Mouse (Mus musculus): ENCODE data around the gene Abcg3. TPM values are rescaled to one million over a fixed set of nuclear protein-coding genes. Genes with fewer than 3 reads are reported as not detected.

Abcg3 gene
- polyA plus RNA-seq (2012): not detected in 2 replicates

DNA sequence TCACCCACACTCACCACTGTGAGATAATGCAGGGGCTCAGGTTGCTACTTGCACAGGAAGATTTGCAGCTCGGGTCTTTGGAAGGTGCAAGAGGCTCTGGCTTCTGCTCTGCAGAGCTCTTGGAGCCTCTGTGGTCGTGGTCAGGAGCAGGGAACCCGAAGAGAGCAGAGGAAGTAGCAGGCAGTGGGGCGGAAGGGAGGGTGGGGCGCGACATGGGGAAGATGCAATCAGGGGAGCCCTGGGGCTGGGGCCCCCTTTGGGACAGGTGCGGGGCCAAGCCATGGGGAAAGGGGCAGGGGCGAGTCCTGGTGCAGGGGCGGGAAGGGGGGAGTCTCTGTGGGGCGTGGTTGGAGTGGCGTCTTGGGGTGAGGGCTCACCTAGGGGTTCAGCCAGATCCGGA, at the start of gene Abcg3:
TSS of gene Abcg3 (minus strand) at position 184 of the 400 bp plus-strand sequence.
- H3K36me3 ChIP-seq (ENCODE audit: control insufficient read depth): no peaks in the 10 kb centered on the region
- no peaks in the 10 kb centered on the region for H3K9me3 ChIP-seq (ENCODE audit: control insufficient read depth, low read length)
- H3K4me1 ChIP-seq (ENCODE audit: control insufficient read depth): no peaks in the 10 kb centered on the region
- no peak within 1 kb of the TSS for H3K4me3 ChIP-seq (replicated peaks)
- H3K27me3 ChIP-seq (ENCODE audit: control insufficient read depth): no peaks in the 10 kb centered on the region
- no peak for TF ChIP-seq GATA1 (IDR thresholded peaks at IDR 0.05; ENCODE audit: low read length)
- TF ChIP-seq TAL1 (IDR thresholded peaks at IDR 0.05; ENCODE audit: low read length): no peak

DNA sequence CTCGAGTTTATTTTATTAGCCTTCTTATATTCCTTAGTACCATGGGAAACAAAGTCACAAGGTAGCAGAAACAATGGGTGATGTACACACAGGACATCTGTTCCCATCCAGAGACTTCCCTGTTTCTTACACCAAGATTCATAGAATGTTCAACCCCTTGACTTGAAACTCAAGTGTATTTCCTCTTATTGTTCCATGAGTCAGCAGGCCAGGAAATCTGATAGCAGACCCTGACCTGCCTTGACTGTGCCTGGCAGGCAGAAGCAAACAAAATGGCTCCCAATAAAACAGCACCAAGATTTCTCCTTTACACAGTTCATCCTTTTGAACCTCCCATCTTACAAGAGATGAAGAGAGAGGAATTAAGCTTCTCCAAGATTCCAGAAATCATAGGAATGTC, 30.0 kb upstream of the Abcg3 start:
- H3K27me3 ChIP-seq (ENCODE audit: control insufficient read depth): no peaks in the 10 kb centered on the region
- TF ChIP-seq GATA1 (IDR thresholded peaks at IDR 0.05; ENCODE audit: low read length) (no peak), TAL1 (IDR thresholded peaks at IDR 0.05; ENCODE audit: low read length) (no peak)
- no peaks in the 10 kb centered on the region for H3K36me3 ChIP-seq (ENCODE audit: control insufficient read depth)
- peaks cover 12% of the 10 kb centered on the region for H3K9me3 ChIP-seq (ENCODE audit: control insufficient read depth, low read length)
- H3K4me1 ChIP-seq (ENCODE audit: control insufficient read depth): no peaks in the 10 kb centered on the region
- H3K4me3 ChIP-seq (replicated peaks): no peak overlapping the region

DNA sequence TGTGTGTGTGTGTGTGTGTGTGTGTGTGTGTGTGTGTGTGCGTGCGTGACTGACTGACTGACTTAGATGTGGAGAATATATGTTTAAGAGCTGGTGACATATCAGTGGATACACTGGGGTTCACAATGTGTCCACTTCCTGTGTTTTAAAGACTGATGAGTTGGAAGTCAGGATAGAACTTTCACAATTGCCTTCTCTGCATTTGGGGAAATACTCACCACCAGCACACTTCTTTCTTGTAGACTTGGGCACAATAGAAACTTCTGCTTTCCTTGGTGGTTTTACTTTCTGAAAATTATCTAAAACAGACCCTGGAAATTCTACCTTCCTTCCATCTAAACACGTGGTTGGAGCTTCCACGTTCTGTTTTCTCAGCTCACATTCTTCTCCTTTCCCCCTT, 29.1 kb upstream of the Abcg3 start:
- Histone ChIP-seq H3K4me3 (replicated peaks) (no peak overlapping the region), H3K9me3 (ENCODE audit: control insufficient read depth, low read length) (peaks cover 8% of the 10 kb centered on the region), H3K27me3 (ENCODE audit: control insufficient read depth) (no peaks in the 10 kb centered on the region), H3K36me3 (ENCODE audit: control insufficient read depth) (no peaks in the 10 kb centered on the region), H3K4me1 (ENCODE audit: control insufficient read depth) (no peaks in the 10 kb centered on the region)
- TF ChIP-seq GATA1 (IDR thresholded peaks at IDR 0.05; ENCODE audit: low read length) (no peak), TAL1 (IDR thresholded peaks at IDR 0.05; ENCODE audit: low read length) (no peak)

DNA sequence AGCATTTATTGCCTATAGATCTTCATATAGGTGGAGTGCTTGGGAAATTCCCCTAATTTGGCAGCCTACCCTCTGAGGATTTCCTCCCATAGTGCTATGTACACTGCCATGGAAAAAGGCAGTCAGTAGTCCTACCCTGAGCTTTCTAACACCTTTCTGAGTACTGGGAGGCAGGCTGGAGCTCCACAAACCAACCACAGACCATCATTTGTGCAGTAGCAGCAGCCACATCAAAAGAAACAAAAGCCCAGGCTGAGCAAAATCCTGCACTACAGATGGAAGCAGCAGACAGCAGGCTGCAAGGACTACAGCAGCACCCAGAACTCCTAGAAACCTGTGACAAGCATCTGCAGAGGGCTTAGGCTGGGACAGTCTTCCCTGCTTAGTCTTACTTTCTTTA, 27.9 kb upstream of the Abcg3 start:
- no peaks in the 10 kb centered on the region for H3K4me1 ChIP-seq (ENCODE audit: control insufficient read depth)

DNA sequence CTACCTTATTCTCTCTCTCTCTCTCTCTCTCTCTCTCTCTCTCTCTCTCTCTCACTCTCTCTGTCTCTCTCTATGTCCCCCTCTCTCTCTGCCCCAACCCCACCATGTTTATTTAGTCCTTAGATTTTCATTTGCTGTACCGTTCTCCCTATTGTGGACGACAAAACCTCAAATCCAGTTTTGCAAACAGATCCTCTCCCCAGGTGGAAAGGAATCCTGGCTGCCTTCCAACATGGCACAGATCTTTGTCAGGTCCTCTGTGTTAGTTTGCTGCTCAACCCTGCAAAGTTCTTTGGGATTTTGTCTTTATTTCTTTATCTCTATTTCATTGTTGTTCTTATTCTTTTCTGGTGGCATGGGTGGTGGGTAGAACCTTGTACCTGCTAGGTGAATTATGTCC, 6.9 kb upstream of the Abcg3 start:
- TF ChIP-seq GATA1 (IDR thresholded peaks at IDR 0.05; ENCODE audit: low read length): no peak
- TF ChIP-seq TAL1 (IDR thresholded peaks at IDR 0.05; ENCODE audit: low read length): no peak
- H3K36me3 ChIP-seq (ENCODE audit: control insufficient read depth): no peaks in the 10 kb centered on the region
- no peaks in the 10 kb centered on the region for H3K4me1 ChIP-seq (ENCODE audit: control insufficient read depth)
- H3K9me3 ChIP-seq (ENCODE audit: control insufficient read depth, low read length): peaks cover 9% of the 10 kb centered on the region
- H3K4me3 ChIP-seq (replicated peaks): no peak overlapping the region
- no peaks in the 10 kb centered on the region for H3K27me3 ChIP-seq (ENCODE audit: control insufficient read depth)

More for the DNA sequence above, 27.9 kb upstream of the Abcg3 start:
- no peaks in the 10 kb centered on the region for H3K36me3 ChIP-seq (ENCODE audit: control insufficient read depth)
- H3K27me3 ChIP-seq (ENCODE audit: control insufficient read depth): no peaks in the 10 kb centered on the region
- peaks cover 14% of the 10 kb centered on the region for H3K9me3 ChIP-seq (ENCODE audit: control insufficient read depth, low read length)
- no peak overlapping the region for H3K4me3 ChIP-seq (replicated peaks)
- TF ChIP-seq TAL1 (IDR thresholded peaks at IDR 0.05; ENCODE audit: low read length) (no peak), GATA1 (IDR thresholded peaks at IDR 0.05; ENCODE audit: low read length) (no peak)

DNA sequence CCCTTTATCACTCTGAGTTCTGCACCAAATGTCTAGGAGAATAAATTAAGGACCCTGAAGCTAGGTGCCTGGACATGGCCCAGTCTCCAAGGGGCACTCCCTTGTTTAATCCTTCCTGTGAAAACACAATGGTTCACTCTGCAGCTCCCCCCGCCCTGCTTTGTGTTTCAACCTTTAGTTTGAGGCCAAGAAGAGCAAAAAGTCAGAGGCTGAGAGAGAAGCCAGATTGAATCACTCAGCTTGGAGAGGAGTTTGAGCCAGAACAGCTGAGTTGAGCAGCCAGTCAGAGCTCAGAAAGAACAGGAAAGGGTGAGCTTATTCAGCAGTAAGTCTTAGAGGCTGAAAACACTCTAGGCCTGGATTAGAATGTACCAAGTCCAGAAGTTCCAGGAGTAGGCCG, 5.5 kb upstream of the Abcg3 start:
- Histone ChIP-seq H3K9me3 (ENCODE audit: control insufficient read depth, low read length) (peaks cover 9% of the 10 kb centered on the region), H3K27me3 (ENCODE audit: control insufficient read depth) (no peaks in the 10 kb centered on the region), H3K36me3 (ENCODE audit: control insufficient read depth) (no peaks in the 10 kb centered on the region), H3K4me1 (ENCODE audit: control insufficient read depth) (no peaks in the 10 kb centered on the region), H3K4me3 (replicated peaks) (no peak overlapping the region)
- TF ChIP-seq GATA1 (IDR thresholded peaks at IDR 0.05; ENCODE audit: low read length) (no peak), TAL1 (IDR thresholded peaks at IDR 0.05; ENCODE audit: low read length) (no peak)

DNA sequence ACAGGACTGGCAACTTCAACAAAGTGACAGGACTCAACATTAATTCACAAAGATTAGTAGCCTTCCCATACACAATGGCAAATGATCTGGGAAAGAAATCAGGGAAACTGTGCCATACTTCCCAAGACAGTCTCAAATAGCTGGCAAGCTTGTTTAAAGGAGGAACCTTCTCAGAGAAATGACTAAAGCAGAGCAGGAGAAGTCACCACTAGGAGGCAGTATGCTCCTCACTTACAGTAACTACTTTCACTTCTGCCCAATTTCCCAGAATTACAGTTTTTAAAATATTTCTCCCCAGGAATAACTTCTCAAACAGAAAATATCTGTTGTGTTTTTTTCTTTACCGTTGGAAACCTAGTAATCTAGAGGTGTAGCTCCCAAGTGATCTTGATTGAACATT, 4.2 kb upstream of the Abcg3 start:
- Histone ChIP-seq H3K9me3 (ENCODE audit: control insufficient read depth, low read length) (peaks cover 9% of the 10 kb centered on the region), H3K4me1 (ENCODE audit: control insufficient read depth) (no peaks in the 10 kb centered on the region), H3K27me3 (ENCODE audit: control insufficient read depth) (no peaks in the 10 kb centered on the region), H3K36me3 (ENCODE audit: control insufficient read depth) (no peaks in the 10 kb centered on the region), H3K4me3 (replicated peaks) (no peak overlapping the region)
- TF ChIP-seq TAL1 (IDR thresholded peaks at IDR 0.05; ENCODE audit: low read length) (no peak), GATA1 (IDR thresholded peaks at IDR 0.05; ENCODE audit: low read length) (no peak)

DNA sequence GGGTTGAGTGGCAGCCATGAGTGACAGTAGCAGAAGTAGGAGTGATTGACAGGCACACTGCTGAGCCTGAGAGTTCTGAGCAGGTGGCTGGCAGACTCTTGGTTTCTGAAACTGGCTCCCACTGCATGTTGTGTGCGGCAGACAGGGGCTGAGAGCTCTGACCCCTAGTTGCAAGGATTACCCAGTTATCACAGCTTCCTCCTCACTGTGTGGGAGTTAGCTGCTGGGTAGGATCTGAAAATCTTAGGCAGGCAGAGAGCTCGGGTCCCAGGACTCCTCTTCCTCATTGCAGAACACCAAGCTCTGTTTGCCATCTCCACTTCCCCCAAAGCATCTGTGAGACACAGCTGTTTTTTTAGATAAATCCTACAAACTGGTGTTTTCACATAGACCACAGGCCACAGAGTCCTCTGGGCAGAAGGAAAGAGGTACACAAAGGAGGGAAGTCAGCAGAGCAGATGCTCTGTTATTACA, 3.4 kb downstream of the Abcg3 start:
- H3K36me3 ChIP-seq (ENCODE audit: control insufficient read depth): no peaks in the 10 kb centered on the region
- no peaks in the 10 kb centered on the region for H3K27me3 ChIP-seq (ENCODE audit: control insufficient read depth)
- no peak overlapping the region for H3K4me3 ChIP-seq (replicated peaks)
- H3K9me3 ChIP-seq (ENCODE audit: control insufficient read depth, low read length): no peaks in the 10 kb centered on the region
- no peaks in the 10 kb centered on the region for H3K4me1 ChIP-seq (ENCODE audit: control insufficient read depth)
- no peak for TF ChIP-seq GATA1 (IDR thresholded peaks at IDR 0.05; ENCODE audit: low read length)
- TF ChIP-seq TAL1 (IDR thresholded peaks at IDR 0.05; ENCODE audit: low read length): no peak

DNA sequence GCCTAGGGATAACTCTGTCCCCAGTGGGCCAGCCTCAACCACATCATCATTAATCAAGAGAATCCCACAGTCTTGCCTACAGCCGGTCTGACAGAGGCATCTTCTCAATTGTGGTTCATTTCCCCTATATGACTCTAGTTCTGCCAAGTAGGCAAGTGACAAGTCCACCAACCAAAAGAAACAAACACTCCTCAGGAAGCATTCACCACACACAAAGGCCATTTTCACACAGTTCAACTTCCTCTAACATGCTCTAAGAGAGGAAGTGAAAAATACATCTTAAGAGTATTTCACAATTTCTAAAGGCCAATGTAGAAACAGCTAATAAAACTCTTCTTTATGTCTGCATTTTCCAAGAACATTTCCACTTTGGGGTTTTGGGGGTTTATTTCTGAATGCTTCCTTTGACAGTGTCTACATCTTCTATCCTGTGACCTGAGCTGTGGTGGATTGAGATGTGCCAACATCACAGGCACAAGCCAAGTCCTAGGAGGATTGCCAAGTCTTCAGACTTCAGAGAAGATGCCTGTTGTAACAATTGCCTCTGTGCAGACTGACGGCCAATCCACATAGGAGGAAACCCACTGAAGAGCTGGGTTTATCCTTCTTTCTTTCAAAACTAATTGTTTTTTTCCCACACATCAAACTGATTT, 24.3 kb downstream of the Abcg3 start:
- TF ChIP-seq GATA1 (IDR thresholded peaks at IDR 0.05; ENCODE audit: low read length) (no peak), TAL1 (IDR thresholded peaks at IDR 0.05; ENCODE audit: low read length) (no peak)
- H3K27me3 ChIP-seq (ENCODE audit: control insufficient read depth): no peaks in the 10 kb centered on the region
- H3K4me3 ChIP-seq (replicated peaks): no peak overlapping the region
- no peaks in the 10 kb centered on the region for H3K4me1 ChIP-seq (ENCODE audit: control insufficient read depth)
- peaks cover 2% of the 10 kb centered on the region; the same call in 1 of the 2 replicates for H3K9me3 ChIP-seq (ENCODE audit: control insufficient read depth, low read length)
- no peaks in the 10 kb centered on the region for H3K36me3 ChIP-seq (ENCODE audit: control insufficient read depth)

DNA sequence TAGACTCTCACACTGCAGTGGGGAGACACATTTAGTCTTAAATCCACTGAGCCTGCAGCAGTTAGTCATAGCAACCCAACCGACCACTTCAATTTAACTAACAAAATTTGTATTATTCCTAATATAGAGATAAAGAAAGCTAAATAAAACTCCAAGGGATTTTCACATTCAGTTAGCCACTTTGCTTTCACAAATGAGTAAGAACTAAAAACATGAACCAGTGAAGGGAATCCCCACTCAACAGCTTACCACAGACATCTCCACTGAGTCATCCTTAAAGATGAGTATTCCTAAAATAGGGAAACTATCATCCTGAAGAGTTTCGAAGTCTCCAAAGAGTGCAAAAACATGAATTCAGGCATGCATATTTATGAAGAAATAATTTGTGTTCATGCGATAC, 27.3 kb downstream of the Abcg3 start:
- no peak overlapping the region for H3K4me3 ChIP-seq (replicated peaks)
- H3K4me1 ChIP-seq (ENCODE audit: control insufficient read depth): no peaks in the 10 kb centered on the region
- H3K9me3 ChIP-seq (ENCODE audit: control insufficient read depth, low read length): peaks cover 2% of the 10 kb centered on the region; the same call in 1 of the 2 replicates
- H3K36me3 ChIP-seq (ENCODE audit: control insufficient read depth): no peaks in the 10 kb centered on the region
- no peaks in the 10 kb centered on the region for H3K27me3 ChIP-seq (ENCODE audit: control insufficient read depth)
- TF ChIP-seq TAL1 (IDR thresholded peaks at IDR 0.05; ENCODE audit: low read length) (no peak), GATA1 (IDR thresholded peaks at IDR 0.05; ENCODE audit: low read length) (no peak)

Data from erythroblast, embryonic 14.5 days (primary cell).